Mouse (Mus musculus): ENCODE data around the gene Kdr.
A peak's percentile ranks its signal among the peaks of the same experiment; 100 is the strongest.

Kdr gene

DNA sequence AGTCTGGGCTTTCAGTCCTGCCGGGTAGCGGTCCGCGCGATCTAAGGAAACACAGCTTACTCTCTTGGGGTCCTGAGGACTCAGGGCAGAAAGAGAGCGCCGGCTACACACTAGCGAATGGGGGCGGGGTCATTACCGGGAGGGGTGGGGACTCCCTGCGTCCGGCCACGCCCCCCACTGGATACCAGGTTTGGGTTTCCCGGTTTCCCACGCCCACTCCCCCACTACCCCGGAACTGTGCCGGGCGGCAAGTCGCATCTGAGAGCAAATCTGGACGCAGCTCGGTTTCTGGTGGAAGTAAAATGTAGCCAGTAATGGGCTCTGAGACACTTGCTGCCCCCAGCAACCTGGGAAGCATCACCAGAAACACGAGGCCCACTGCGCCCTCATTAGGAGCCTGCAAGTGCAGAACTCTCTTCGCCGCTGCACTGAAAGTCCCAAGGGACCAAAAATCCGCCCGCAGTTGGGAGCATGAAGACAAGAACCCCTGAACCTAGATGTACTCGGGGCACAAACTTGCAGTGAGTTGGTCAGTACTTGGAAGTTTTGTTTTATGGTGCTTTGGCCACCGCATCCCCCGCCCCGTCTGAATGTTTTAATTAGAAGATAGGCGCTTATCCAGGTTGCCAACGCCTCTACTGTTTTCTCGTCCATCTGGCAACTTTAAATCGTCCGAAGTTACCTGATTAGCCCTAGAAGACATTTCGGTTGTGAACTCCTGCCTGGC is at the start of gene Kdr:
TSS of gene Kdr (minus strand) at position 85 of the 727 bp plus-strand sequence.
- DNase-seq (ENCODE audit: low spot score), result peak; percentile 64

- DNase-seq (ENCODE audit: low spot score), result no peak
Measured at GRCm38 (mm10) chr5:76026805-76027204, 48.5 kb upstream of the Kdr start.

GRCm38 (mm10) chr5:76025996-76026665 is 47.9 kb upstream of the Kdr start:
- DNase-seq (ENCODE audit: low spot score), result no peak

DNA sequence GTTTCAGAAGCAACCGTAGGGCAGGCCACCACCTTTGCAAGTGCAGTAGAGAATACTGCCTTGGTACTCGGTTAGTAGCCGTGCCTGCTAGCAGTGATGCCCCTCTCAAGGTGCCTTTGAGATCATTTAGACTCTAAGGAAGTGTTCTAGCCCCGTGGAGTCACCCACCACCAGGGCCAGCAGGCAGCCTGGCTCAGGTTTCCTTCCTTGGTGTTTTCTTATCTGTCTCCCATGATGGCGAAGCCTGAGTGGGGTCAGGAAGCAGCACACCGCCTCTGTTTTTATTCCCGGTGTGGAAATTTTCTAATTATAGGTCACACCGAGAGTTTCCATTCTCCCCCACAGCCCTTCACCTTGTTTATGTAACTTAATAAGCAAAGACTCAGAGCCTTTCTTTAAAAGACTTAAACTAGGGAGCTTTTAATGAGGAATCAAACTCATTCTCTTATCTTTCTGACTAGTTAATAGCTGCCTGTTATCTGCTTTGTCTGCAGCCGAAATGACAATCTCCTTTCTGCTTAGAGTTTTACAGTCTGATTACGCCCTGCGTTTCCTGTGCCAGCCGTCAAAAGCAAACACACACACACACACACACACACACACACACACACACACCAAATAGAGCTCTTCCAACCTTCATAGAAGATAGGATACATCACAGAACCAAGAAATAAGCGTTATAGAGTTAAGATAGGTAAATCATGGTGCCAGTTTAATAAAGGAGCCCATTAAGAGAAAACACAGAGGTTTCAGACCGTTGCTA is 44.9 kb upstream of the Kdr start:
- no peak for DNase-seq (ENCODE audit: low spot score)

- no peak for DNase-seq (ENCODE audit: low spot score)
Measured at GRCm38 (mm10) chr5:76022436-76022835, 44.2 kb upstream of the Kdr start.

GRCm38 (mm10) chr5:76018321-76018720 is 40.1 kb upstream of the Kdr start:
- no peak for DNase-seq (ENCODE audit: low spot score)

DNA sequence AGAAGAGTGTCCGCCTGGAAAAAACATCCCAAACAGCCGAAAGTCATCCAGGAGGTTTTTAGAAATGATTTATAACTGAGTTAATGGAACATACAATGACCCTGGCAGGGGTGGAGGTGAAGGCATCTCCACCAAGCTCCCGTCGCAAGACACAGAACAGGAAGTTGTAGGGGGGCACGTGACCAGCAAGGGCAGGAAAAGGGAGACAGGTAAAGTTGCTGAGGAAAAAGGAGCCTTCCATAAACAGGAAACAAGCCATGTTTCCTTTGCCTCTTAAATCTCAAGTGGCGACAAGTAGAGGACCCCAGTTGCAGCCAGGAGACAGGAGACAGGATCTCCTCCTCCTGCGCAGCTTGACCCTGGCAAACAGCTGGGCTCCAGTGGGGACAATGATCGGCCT is 37.8 kb upstream of the Kdr start:
- DNase-seq (ENCODE audit: low spot score), result no peak

- DNase-seq (ENCODE audit: low spot score), result no peak
Measured at GRCm38 (mm10) chr5:76013881-76014431, 35.7 kb upstream of the Kdr start.

DNA sequence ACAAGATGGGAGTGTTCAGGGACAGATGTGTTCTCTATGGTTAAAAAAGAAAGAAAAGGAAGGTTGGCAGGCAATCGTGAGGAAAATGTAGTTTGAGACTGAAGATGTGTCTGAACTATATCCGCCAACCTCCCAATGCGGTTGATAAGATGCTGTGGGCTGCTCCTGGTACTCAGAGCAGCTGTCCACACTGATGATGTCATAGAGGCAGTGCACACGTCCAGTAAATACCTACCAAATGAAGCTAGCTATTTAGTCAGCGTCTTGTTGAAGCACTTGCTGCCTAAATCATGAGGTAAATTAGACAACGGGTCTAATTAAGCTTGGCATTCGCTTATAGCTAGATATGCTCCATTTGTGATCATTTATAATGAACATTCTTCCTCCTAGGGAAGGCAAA is 28.1 kb upstream of the Kdr start:
- no peak for DNase-seq (ENCODE audit: low spot score)

- no peak for DNase-seq (ENCODE audit: low spot score)
Measured at GRCm38 (mm10) chr5:75990212-75990611, 12.0 kb upstream of the Kdr start.

- no peak for DNase-seq (ENCODE audit: low spot score)
Measured at GRCm38 (mm10) chr5:75987530-75987929, 9.3 kb upstream of the Kdr start.

DNA sequence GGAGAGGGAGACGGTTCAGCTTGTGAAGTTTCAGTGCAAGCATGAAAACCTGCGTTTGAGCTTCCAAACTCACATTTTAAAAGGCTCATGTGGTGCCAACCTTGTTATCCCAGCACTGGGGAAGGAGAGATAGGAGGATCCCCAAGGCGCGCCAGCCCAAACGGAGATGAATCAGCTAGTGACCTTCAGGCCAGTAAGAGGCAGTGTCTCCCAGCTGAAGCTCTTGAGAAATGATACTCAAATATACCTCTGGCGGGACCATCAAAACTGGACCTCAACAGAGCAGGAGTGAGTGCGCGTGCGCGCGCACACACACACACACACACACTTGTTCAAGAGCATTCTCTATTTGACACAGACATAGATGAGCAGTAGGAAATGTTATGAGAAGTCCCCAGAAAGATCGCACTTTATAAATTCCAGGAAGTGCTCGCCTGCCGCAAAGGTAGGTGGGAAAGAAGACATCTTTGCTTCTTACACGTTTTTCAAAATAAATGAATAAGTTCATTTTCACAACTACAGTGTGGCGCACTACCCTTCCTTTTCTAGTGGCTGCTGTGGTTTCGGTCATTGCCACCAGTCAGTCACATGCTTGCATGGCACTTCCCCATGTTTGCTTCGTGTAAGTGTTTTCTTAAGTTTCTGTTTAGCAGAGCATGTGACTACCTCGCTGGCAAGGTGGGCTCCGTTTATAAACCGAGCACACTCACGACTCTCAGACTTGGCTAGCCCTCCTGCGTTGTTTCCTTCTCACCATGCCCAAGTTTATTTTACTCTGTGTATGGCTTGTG is 2.5 kb upstream of the Kdr start:
- DNase-seq (ENCODE audit: low spot score), result peak; percentile 12

GRCm38 (mm10) chr5:75979108-75979507 is 850 bp upstream of the Kdr start:
- no peak for DNase-seq (ENCODE audit: low spot score)

- DNase-seq (ENCODE audit: low spot score), result peak; percentile 36
Measured at GRCm38 (mm10) chr5:75977441-75978373, 551 bp downstream of the Kdr start.

DNA sequence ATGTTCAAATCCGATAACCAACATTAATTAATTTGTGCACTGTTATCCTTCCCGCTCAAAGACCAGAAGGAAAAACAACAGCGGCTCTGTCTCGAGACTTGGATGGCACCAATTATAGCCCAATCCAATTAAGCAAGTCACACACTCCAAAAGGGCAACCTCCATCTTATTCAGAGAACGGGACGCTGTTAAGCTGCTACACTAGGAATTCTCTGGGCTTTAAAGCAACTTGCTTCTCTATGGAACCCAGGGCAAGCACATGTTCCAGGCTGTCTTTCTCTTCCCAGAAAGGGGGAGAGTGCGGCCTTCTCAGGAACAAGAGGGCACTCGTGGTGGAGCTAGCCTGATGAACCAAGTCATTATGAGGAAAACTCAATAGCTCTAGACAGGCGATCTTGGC is 1.6 kb downstream of the Kdr start:
- DNase-seq (ENCODE audit: low spot score), result no peak

GRCm38 (mm10) chr5:75975398-75975797 is 2.9 kb downstream of the Kdr start:
- DNase-seq (ENCODE audit: low spot score), result no peak

- DNase-seq (ENCODE audit: low spot score), result no peak
Measured at GRCm38 (mm10) chr5:75974543-75975130, 3.6 kb downstream of the Kdr start.

DNA sequence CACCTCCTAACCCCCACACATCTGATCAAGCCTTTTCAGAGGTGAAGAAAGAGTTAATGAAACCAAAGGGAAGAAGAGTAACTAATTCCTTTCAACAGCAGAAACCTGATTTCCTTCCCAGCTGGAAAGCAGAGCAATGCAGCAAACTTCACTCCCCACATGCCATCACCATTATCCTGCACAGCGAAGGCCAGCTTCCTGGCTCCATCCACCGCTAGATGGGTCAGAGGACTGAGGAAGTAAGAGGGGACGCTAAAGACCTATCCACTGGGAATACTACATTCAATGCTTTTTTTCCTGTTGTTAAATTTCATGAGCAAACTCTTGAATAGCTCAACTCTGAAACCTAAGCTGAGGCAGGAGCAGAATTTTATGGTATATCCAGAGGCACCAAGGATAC is 8.4 kb downstream of the Kdr start:
- no peak for DNase-seq (ENCODE audit: low spot score)

GRCm38 (mm10) chr5:75962558-75962957 is 15.7 kb downstream of the Kdr start:
- no peak for DNase-seq (ENCODE audit: low spot score)

DNA sequence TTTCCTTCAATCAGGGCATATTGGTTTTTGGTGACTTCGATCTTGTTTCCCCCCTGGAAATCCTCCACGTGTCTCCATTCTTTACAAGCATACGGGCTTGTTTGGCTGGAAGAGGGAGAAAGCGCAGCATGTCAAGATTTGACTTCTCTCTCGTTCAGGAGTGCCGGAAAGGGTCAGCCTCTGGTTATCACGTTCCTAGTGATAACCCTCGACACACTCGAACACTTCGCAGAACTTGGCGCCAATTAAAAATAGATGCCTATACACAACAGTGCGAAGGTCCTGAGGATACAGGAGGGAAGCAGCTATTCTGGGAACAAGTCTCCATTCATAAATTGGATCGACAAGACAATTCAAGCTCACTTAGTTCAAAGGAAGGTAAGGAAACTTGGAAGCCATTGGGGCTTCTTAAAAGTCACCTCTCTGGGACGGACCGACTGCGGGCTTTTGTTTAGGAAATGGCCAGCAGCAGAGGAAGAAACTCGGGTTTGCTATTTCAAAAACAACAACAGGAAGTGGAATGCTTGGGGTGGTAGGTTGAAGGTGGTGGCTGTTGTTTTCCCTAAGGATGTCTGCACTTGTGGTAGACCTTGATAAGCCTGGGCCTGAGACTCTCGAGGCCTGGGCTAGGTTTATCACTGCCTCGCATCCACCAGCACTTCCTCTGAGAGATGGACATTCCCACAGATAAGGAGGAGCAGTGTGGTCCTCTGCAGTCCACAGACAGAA is 16.4 kb downstream of the Kdr start:
- DNase-seq (ENCODE audit: low spot score), result no peak
